Mouse (Mus musculus): ENCODE results near the gene Ccdc90b.

DNA sequence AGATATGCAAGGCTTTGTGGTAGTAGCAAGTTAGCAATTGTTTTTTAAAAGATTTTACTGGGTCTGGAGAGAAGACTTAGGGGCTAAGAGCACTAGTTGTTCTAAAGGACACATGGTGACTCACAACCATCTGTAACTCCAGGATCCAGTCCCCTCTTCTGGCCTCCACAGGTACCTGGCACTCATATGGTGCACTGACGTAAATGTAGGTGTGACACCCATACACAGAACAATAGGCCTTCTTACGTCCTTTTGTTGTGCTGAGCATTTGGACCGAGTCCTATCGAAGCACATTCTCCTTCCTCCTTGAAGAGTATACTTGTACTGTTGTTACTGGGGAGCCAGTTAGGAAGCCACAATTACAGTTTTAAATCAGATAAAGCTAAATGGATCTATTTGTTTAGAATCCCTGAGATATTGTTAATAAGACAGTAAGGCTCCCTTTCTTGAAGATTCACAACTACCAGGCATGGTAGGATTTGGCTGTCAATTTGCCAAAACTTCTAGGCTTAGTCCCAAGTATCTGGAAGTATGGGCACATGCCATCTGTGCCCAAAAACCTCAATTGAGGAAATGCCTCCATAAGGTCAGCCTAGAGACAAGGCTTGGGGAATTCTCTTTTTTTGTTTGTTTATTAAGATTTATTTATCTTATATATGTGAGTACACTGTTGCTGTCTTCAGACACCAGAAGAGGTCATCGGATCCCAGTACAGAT, 19.7 kb downstream of the Ccdc90b start:
- no peak for TF ChIP-seq CTCF (IDR thresholded peaks at IDR 0.05; ENCODE audit: borderline replicate concordance, insufficient read depth, low read depth, low read length)
- TF ChIP-seq POLR2A (IDR thresholded peaks at IDR 0.05; ENCODE audit: borderline replicate concordance, insufficient read depth, low read length), result no peak

All from cerebellum, adult 2 months (tissue).